Mouse (Mus musculus) frontal cortex, postnatal 36 days (tissue): Measurements from ENCODE around the gene D5Ertd577e.
"Not testable (repeated sequence)": the region's sequence is repeated elsewhere in the genome, so short reads cannot be mapped to it uniquely, and the experiment has no call there.

Experiments used
- DNase-seq, 2 experiments: peaks; one replicate each; pipeline ENCODE4 v3.0.0; 2022; ENCODE audit warnings: low spot score in 2 of 2

D5Ertd577e gene

DNA sequence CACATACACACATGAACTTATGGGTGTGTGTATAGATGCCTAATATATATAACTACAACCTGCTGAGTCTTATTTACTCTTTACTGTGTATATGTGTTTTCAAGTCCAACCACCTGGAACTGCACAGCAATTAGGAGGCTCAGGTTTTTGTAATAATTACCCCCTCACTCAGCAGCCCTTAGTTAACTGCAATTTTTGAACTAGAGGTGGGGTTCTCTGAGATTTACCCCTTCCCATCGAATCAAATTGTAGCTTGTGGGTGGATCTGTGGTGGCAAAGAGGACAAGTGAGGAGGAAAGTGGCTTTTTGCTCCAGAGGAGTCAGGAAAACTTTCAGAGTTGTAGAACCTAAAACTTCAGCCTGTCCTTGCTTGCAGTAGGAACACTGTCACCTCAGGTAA lies at the start of gene D5Ertd577e:
Gene D5Ertd577e, plus strand, starts transcription at position 301 of the 400 bp plus-strand sequence.
- not testable (repeated sequence) for DNase-seq

- not testable (repeated sequence) for DNase-seq
Measured at GRCm38 (mm10) chr5:95510458-95510857, 53.9 kb downstream of the D5Ertd577e start, which contains the start of gene Gm3286. Gm3286 (plus strand) TSS chr5:95510758.
